Mouse (Mus musculus): ENCODE data around the gene Olfr963. TPM values are rescaled to one million over a fixed set of nuclear protein-coding genes. Genes with fewer than 3 reads are reported as not detected.
"Not testable (repeated sequence)": the region's sequence is repeated elsewhere in the genome, so short reads cannot be mapped to it uniquely, and the experiment has no call there.

The Olfr963 gene
- polyA plus RNA-seq, 1 experiment from 2014 or later: not detected

- Histone ChIP-seq H3K9ac (replicated peaks) (no peak overlapping the region), H3K4me3 (no peak overlapping the region), H3K9me3 (no peaks in the 10 kb centered on the region), H3K27ac (replicated peaks) (no peak overlapping the region), H3K4me1 (no peaks in the 10 kb centered on the region), H3K4me2 (replicated peaks) (no peak overlapping the region), H3K27me3 (no peaks in the 10 kb centered on the region), H3K36me3 (no peaks in the 10 kb centered on the region)
- 71% methylated on average over 2 of the region's 2 CpGs for WGBS
- no peak for ATAC-seq (ENCODE audit: low FRiP score, low read depth)
These were observed 12.3 kb downstream of the Olfr963 start for GRCm38 (mm10) chr9:39679280-39679679.

- 72% methylated on average over 8 of the region's 8 CpGs for WGBS
- H3K4me2 ChIP-seq (replicated peaks); H3K9ac ChIP-seq (replicated peaks); H3K4me3 ChIP-seq; ATAC-seq (ENCODE audit: low FRiP score, low read depth); H3K27ac ChIP-seq (replicated peaks); H3K4me1 ChIP-seq; H3K9me3 ChIP-seq; H3K27me3 ChIP-seq; H3K36me3 ChIP-seq: not testable (repeated sequence)
These were observed 34.1 kb downstream of the Olfr963 start for GRCm38 (mm10) chr9:39701123-39701522.

GRCm38 (mm10) chr9:39707017-39707416, 40.0 kb downstream of the Olfr963 start, which contains the start of gene Olfr149:
Gene Olfr149 (minus strand): TSS chr9:39707117.
- H3K36me3 ChIP-seq: no peaks in the 10 kb centered on the region

GRCm38 (mm10) chr9:39708958-39709357, 42.0 kb downstream of the Olfr963 start:
- H3K9me3 ChIP-seq: no peaks in the 10 kb centered on the region
- H3K4me3 ChIP-seq: no peak overlapping the region
- no peaks in the 10 kb centered on the region for H3K27me3 ChIP-seq
- no peak overlapping the region for H3K9ac ChIP-seq (replicated peaks)
- H3K4me1 ChIP-seq: no peaks in the 10 kb centered on the region
- no peak overlapping the region for H3K27ac ChIP-seq (replicated peaks)
- H3K36me3 ChIP-seq: no peaks in the 10 kb centered on the region
- ATAC-seq (ENCODE audit: low FRiP score, low read depth): no peak
- 78% methylated on average over 3 of the region's 3 CpGs for WGBS
- H3K4me2 ChIP-seq (replicated peaks): no peak overlapping the region

More at GRCm38 (mm10) chr9:39707017-39707416, 40.0 kb downstream of the Olfr963 start, which contains the start of gene Olfr149:
- Histone ChIP-seq H3K9me3 (no peaks in the 10 kb centered on the region), H3K27ac (replicated peaks) (no peak within 1 kb of the TSS), H3K9ac (replicated peaks) (no peak within 1 kb of the TSS), H3K4me1 (no peaks in the 10 kb centered on the region), H3K4me2 (replicated peaks) (no peak within 1 kb of the TSS), H3K4me3 (no peak within 1 kb of the TSS), H3K27me3 (no peaks in the 10 kb centered on the region)
- ATAC-seq (ENCODE audit: low FRiP score, low read depth): no peak

- no peak for ATAC-seq (ENCODE audit: low FRiP score, low read depth)
- H3K4me3 ChIP-seq: no peak within 1 kb of the TSS
- no peaks in the 10 kb centered on the region for H3K4me1 ChIP-seq
- H3K4me2 ChIP-seq (replicated peaks): no peak within 1 kb of the TSS
- H3K27me3 ChIP-seq: no peaks in the 10 kb centered on the region
- H3K27ac ChIP-seq (replicated peaks): no peak within 1 kb of the TSS
- no peak within 1 kb of the TSS for H3K9ac ChIP-seq (replicated peaks)
- no peaks in the 10 kb centered on the region for H3K36me3 ChIP-seq
- H3K9me3 ChIP-seq: no peaks in the 10 kb centered on the region
These were observed 44.0 kb downstream of the Olfr963 start, which contains the start of gene Olfr965 for GRCm38 (mm10) chr9:39711053-39711452. Gene Olfr965 (plus strand): TSS chr9:39711353.

Other genes starting within 250 kb of the Olfr963 start
- not detected in 2 replicates for gene Olfr952, start 240.1 kb upstream of the Olfr963 start, polyA plus RNA-seq (2016; fragmentation: Nextera tagmentation; extraction: Ambion mirVana)
- gene Olfr954, start 210.5 kb upstream of the Olfr963 start, polyA plus RNA-seq (2016; fragmentation: Nextera tagmentation; extraction: Ambion mirVana): not detected in 2 replicates
- not detected in 2 replicates for gene Olfr955, start 195.3 kb upstream of the Olfr963 start, polyA plus RNA-seq (2016; fragmentation: Nextera tagmentation; extraction: Ambion mirVana)
- gene Olfr44, start 173.2 kb upstream of the Olfr963 start, polyA plus RNA-seq (2016; fragmentation: Nextera tagmentation; extraction: Ambion mirVana): not detected in 2 replicates
- gene Olfr957, start 151.4 kb upstream of the Olfr963 start, polyA plus RNA-seq (2016; fragmentation: Nextera tagmentation; extraction: Ambion mirVana): not detected in 2 replicates
- not detected in 2 replicates for gene Olfr958, start 113.2 kb upstream of the Olfr963 start, polyA plus RNA-seq (2016; fragmentation: Nextera tagmentation; extraction: Ambion mirVana)
- not detected in 2 replicates for gene Olfr959, start 91.6 kb upstream of the Olfr963 start, polyA plus RNA-seq (2016; fragmentation: Nextera tagmentation; extraction: Ambion mirVana)
- gene AW551984, start 62.8 kb upstream of the Olfr963 start, polyA plus RNA-seq (2016; fragmentation: Nextera tagmentation; extraction: Ambion mirVana): 23.2 and 23.6 TPM in 2 replicates
- gene Olfr148, start 56.5 kb upstream of the Olfr963 start, polyA plus RNA-seq (2016; fragmentation: Nextera tagmentation; extraction: Ambion mirVana): not detected in 2 replicates
- gene Olfr960, start 45.8 kb upstream of the Olfr963 start, polyA plus RNA-seq (2016; fragmentation: Nextera tagmentation; extraction: Ambion mirVana): not detected in 2 replicates
- gene Olfr961, start 22.1 kb upstream of the Olfr963 start, polyA plus RNA-seq (2016; fragmentation: Nextera tagmentation; extraction: Ambion mirVana): not detected in 2 replicates
- gene Olfr149, start 39.9 kb downstream of the Olfr963 start, polyA plus RNA-seq (2016; fragmentation: Nextera tagmentation; extraction: Ambion mirVana): 0.11 TPM in 1 of 2 replicates, not detected in the other
- not detected in 2 replicates for gene Olfr965, start 44.1 kb downstream of the Olfr963 start, polyA plus RNA-seq (2016; fragmentation: Nextera tagmentation; extraction: Ambion mirVana)
- gene Olfr150, start 63.8 kb downstream of the Olfr963 start, polyA plus RNA-seq (2016; fragmentation: Nextera tagmentation; extraction: Ambion mirVana): not detected in 2 replicates
- gene Olfr967, start 79.0 kb downstream of the Olfr963 start, polyA plus RNA-seq (2016; fragmentation: Nextera tagmentation; extraction: Ambion mirVana): not detected in 2 replicates
- not detected in 2 replicates for gene Olfr968, start 116.0 kb downstream of the Olfr963 start, polyA plus RNA-seq (2016; fragmentation: Nextera tagmentation; extraction: Ambion mirVana)
- not detected in 2 replicates for gene Olfr969, start 123.7 kb downstream of the Olfr963 start, polyA plus RNA-seq (2016; fragmentation: Nextera tagmentation; extraction: Ambion mirVana)
- not detected in 2 replicates for gene Olfr970, start 141.7 kb downstream of the Olfr963 start, polyA plus RNA-seq (2016; fragmentation: Nextera tagmentation; extraction: Ambion mirVana)
- gene Olfr971, start 169.7 kb downstream of the Olfr963 start, polyA plus RNA-seq (2016; fragmentation: Nextera tagmentation; extraction: Ambion mirVana): not detected in 2 replicates
- not detected in 2 replicates for gene Olfr972, start 199.2 kb downstream of the Olfr963 start, polyA plus RNA-seq (2016; fragmentation: Nextera tagmentation; extraction: Ambion mirVana)
- not detected in 2 replicates for gene Olfr229, start 240.1 kb downstream of the Olfr963 start, polyA plus RNA-seq (2016; fragmentation: Nextera tagmentation; extraction: Ambion mirVana)